Mouse (Mus musculus) heart, embryonic 14.5 days (tissue): ENCODE results near the gene Rfx4. TPM values are rescaled to one million over a fixed set of nuclear protein-coding genes. Genes with fewer than 3 reads are reported as not detected.
A peak's percentile ranks its signal among the peaks of the same experiment; 100 is the strongest.

Experiments used
- ATAC-seq: fragments of 200-750 bp; cut with Nextera tagmentation; 2 replicates; pipeline ENCODE4 v1.8.0; 2017; ENCODE audit warnings: low read depth, moderate TSS enrichment; ENCODE audit not compliant: insufficient number of reproducible peaks, insufficient read depth, low FRiP score
- H3K27ac ChIP-seq, 2 experiments: fragments of 200-500 bp in 1 of 2; fragments of 300-500 bp in 1 of 2; sonication (generic) in 1 of 2; replicated peaks in 1 of 2; 2 replicates each; pipeline ENCODE4 v1.5.1; 2012 to 2014; ENCODE audit warnings: low read depth in 2 of 2, low read length in 2 of 2, control low read depth in 1 of 2, mild to moderate bottlenecking in 1 of 2, mixed read lengths in 1 of 2; ENCODE audit not compliant: control insufficient read depth in 1 of 2, insufficient read depth in 1 of 2
- H3K27me3 ChIP-seq: fragments of 300-500 bp; sonication (generic); 2 replicates; pipeline ENCODE4 v1.6.1; 2014; ENCODE audit warnings: mild to moderate bottlenecking, low read length, control low read depth; ENCODE audit not compliant: control insufficient read depth, insufficient read depth
- H3K36me3 ChIP-seq: fragments of 300-500 bp; sonication (generic); 2 replicates; pipeline ENCODE4 v1.6.1; 2014; ENCODE audit warnings: mild to moderate bottlenecking, control low read depth, low read length, mixed read lengths; ENCODE audit not compliant: control insufficient read depth, insufficient read depth
- H3K4me1 ChIP-seq, 2 experiments: fragments of 200-500 bp in 1 of 2; fragments of 300-500 bp in 1 of 2; sonication (generic) in 1 of 2; 2 replicates each; pipeline ENCODE4 v1.6.1; 2012 to 2014; ENCODE audit warnings: low read length in 2 of 2, control low read depth in 1 of 2, mixed read lengths in 1 of 2; ENCODE audit not compliant: control insufficient read depth in 2 of 2, insufficient read depth in 2 of 2
- H3K4me2 ChIP-seq: fragments of 300-500 bp; sonication (generic); 2 replicates; pipeline ENCODE4 v1.6.1; 2014; ENCODE audit warnings: mild to moderate bottlenecking, low read length
- H3K4me3 ChIP-seq, 2 experiments: fragments of 200-500 bp in 1 of 2; fragments of 300-500 bp in 1 of 2; sonication (generic) in 1 of 2; 2 replicates each; pipeline ENCODE4 v1.5.1; 2012 to 2014; ENCODE audit warnings: low read length in 2 of 2, mild to moderate bottlenecking in 2 of 2, control low read depth in 1 of 2, low read depth in 1 of 2, moderate library complexity in 1 of 2; ENCODE audit not compliant: control insufficient read depth in 1 of 2, insufficient read depth in 1 of 2
- H3K9ac ChIP-seq: fragments of 300-500 bp; sonication (generic); 2 replicates; pipeline ENCODE4 v1.6.1; 2014; ENCODE audit warnings: mild to moderate bottlenecking, low read length
- H3K9me3 ChIP-seq: fragments of 300-500 bp; sonication (generic); 2 replicates; pipeline ENCODE4 v1.6.1; 2016; ENCODE audit warnings: low read length, control low read depth; ENCODE audit not compliant: control insufficient read depth
- WGBS: fragments of 180-500 bp; shearing (Covaris S2); extraction: QIAGEN DNeasy Blood & Tissue Kit; methylation state at CpG from one replicate; pipeline ENCODE4 v1.1.7; 2014; 5-methylcytosine and 5-hydroxymethylcytosine counted together
- polyA plus RNA-seq: library from polyadenylated mRNA; unstranded; fragments of >200 nt; fragmentation: Nextera tagmentation; extraction: Ambion mirVana; gene quantifications from 2 replicates; pipeline ENCODE4 v1.2.1, GENCODE M21; 2014

Gene Rfx4
- not detected in 2 replicates for polyA plus RNA-seq

- Histone ChIP-seq H3K27me3 (peaks cover 96% of the 10 kb centered on the region), H3K4me1 (peaks cover 13 to 36% of the 10 kb centered on the region in 2 experiments; a peak in 3 of 4 replicates), H3K4me2 (peak within 1 kb of the TSS; percentile 69), H3K27ac (no peak within 1 kb of the TSS), H3K36me3 (no peaks in the 10 kb centered on the region), H3K9ac (no peak within 1 kb of the TSS), H3K4me3 (peak within 1 kb of the TSS; percentile 17 to 42), H3K9me3 (no peaks in the 10 kb centered on the region)
- under 1% methylated on average over 24 of the region's 24 CpGs for WGBS
- no peak for ATAC-seq
These were observed at the start of gene Rfx4 for GRCm38 (mm10) chr10:84755786-84756203. Gene Rfx4 (plus strand): TSS chr10:84756062.

GRCm38 (mm10) chr10:84706543-84706942 lies 49.3 kb upstream of the Rfx4 start:
- Histone ChIP-seq H3K9me3 (no peaks in the 10 kb centered on the region), H3K27ac (peak overlapping the region in 1 of 2 experiments; percentile 75; a peak in 2 of 4 replicates), H3K4me2 (no peak overlapping the region), H3K36me3 (peaks cover 23% of the 10 kb centered on the region), H3K27me3 (no peaks in the 10 kb centered on the region), H3K9ac (no peak overlapping the region), H3K4me3 (no peak overlapping the region), H3K4me1 (peaks cover 9 to 11% of the 10 kb centered on the region in 2 experiments)
- no peak for ATAC-seq
- 59% methylated on average over 8 of the region's 8 CpGs for WGBS

GRCm38 (mm10) chr10:84707226-84707625 lies 48.6 kb upstream of the Rfx4 start:
- Histone ChIP-seq H3K9me3 (no peaks in the 10 kb centered on the region), H3K27ac (peak overlapping the region; percentile 67 to 75), H3K4me2 (no peak overlapping the region), H3K4me1 (peaks cover 9 to 17% of the 10 kb centered on the region in 2 experiments), H3K27me3 (no peaks in the 10 kb centered on the region), H3K4me3 (no peak overlapping the region), H3K36me3 (peaks cover 17% of the 10 kb centered on the region), H3K9ac (no peak overlapping the region)
- WGBS: 21% methylated on average over 6 of the region's 6 CpGs
- ATAC-seq: peak; percentile 64; the same call in 1 of the 2 replicates

GRCm38 (mm10) chr10:84707752-84708530 lies 47.9 kb upstream of the Rfx4 start:
- no peak overlapping the region for H3K4me3 ChIP-seq
- H3K27ac ChIP-seq: peak overlapping the region in 1 of 2 experiments; percentile 75; a peak in 3 of 4 replicates
- 68% methylated on average over 14 of the region's 14 CpGs for WGBS

GRCm38 (mm10) chr10:84710192-84710591 lies 45.7 kb upstream of the Rfx4 start:
- WGBS: 68% methylated on average over 4 of the region's 4 CpGs

More at GRCm38 (mm10) chr10:84707752-84708530, 47.9 kb upstream of the Rfx4 start:
- peaks cover 15% of the 10 kb centered on the region; the same call in 1 of the 2 replicates for H3K36me3 ChIP-seq
- no peak for ATAC-seq
- no peaks in the 10 kb centered on the region for H3K27me3 ChIP-seq
- H3K4me2 ChIP-seq: no peak overlapping the region
- peaks cover 15 to 24% of the 10 kb centered on the region in 2 experiments for H3K4me1 ChIP-seq
- no peak overlapping the region for H3K9ac ChIP-seq
- no peaks in the 10 kb centered on the region for H3K9me3 ChIP-seq

GRCm38 (mm10) chr10:84710827-84711226 lies 45.0 kb upstream of the Rfx4 start:
- 66% methylated on average over 4 of the region's 4 CpGs for WGBS
- peaks cover 32% of the 10 kb centered on the region for H3K36me3 ChIP-seq
- H3K27ac ChIP-seq: no peak overlapping the region
- ATAC-seq: no peak
- no peaks in the 10 kb centered on the region for H3K9me3 ChIP-seq
- peaks cover 19 to 34% of the 10 kb centered on the region in 2 experiments for H3K4me1 ChIP-seq
- H3K9ac ChIP-seq: no peak overlapping the region
- H3K27me3 ChIP-seq: no peaks in the 10 kb centered on the region
- H3K4me2 ChIP-seq: no peak overlapping the region
- no peak overlapping the region for H3K4me3 ChIP-seq

More at GRCm38 (mm10) chr10:84710192-84710591, 45.7 kb upstream of the Rfx4 start:
- peaks cover 21 to 34% of the 10 kb centered on the region in 2 experiments for H3K4me1 ChIP-seq
- H3K27ac ChIP-seq: no peak overlapping the region
- no peak overlapping the region for H3K4me3 ChIP-seq
- H3K27me3 ChIP-seq: no peaks in the 10 kb centered on the region
- H3K9me3 ChIP-seq: no peaks in the 10 kb centered on the region
- peaks cover 25% of the 10 kb centered on the region for H3K36me3 ChIP-seq
- H3K9ac ChIP-seq: no peak overlapping the region
- H3K4me2 ChIP-seq: no peak overlapping the region
- no peak for ATAC-seq

GRCm38 (mm10) chr10:84711479-84711878 lies 44.4 kb upstream of the Rfx4 start:
- Histone ChIP-seq H3K27ac (no peak overlapping the region), H3K36me3 (peaks cover 38% of the 10 kb centered on the region), H3K27me3 (no peaks in the 10 kb centered on the region), H3K9me3 (no peaks in the 10 kb centered on the region), H3K9ac (no peak overlapping the region), H3K4me2 (no peak overlapping the region), H3K4me1 (peaks cover 18 to 34% of the 10 kb centered on the region in 2 experiments), H3K4me3 (no peak overlapping the region)
- 82% methylated on average over 8 of the region's 8 CpGs for WGBS
- ATAC-seq: no peak
